Mouse (Mus musculus): ENCODE results near the gene Golga7b.

DNA sequence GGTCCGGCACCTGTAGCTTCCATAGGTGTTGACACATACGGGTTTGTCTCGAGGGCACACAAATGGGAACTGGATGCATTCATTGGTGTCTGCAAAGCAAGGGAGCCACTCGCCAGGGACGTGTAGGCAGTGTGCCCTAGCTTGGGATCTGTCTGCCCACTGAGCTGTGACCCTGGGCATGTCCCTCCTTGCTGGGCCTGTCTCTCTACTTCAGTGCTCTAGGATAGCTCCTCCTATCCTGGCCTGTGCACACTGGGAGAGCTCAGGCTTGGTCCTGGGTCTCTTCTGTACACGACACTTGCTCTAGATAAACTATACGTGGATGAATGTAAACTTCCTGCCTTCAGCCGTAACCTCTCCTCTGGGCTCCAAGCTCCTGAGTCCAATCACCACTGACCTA, 36.8 kb downstream of the Golga7b start:
- TF ChIP-seq CTCF (IDR thresholded peaks at IDR 0.05; ENCODE audit: low read depth) (no peak), EP300 (IDR thresholded peaks at IDR 0.05; ENCODE audit: low read depth) (no peak)
